Mouse (Mus musculus) lung, adult 2 months (tissue): ENCODE measurements around the gene Ankrd44.

ENCODE experiments used
- CTCF ChIP-seq: fragments of 200-500 bp; IDR thresholded peaks from 2 replicates; pipeline ENCODE4 v1.5.1; 2011; ENCODE audit warnings: mild to moderate bottlenecking, low read length, control low read depth; ENCODE audit not compliant: insufficient read depth
- POLR2A ChIP-seq: fragments of 200-500 bp; IDR thresholded peaks from 2 replicates; pipeline ENCODE4 v1.6.1; 2011; ENCODE audit warnings: low read depth, mild to moderate bottlenecking, control low read depth, low read length, borderline replicate concordance; ENCODE audit errors: extremely low read depth

- TF ChIP-seq POLR2A = no peak
- no peak for TF ChIP-seq CTCF
Measured at GRCm38 (mm10) chr1:54629106-54629505, 297.1 kb downstream of the Ankrd44 start.
